Mouse (Mus musculus) MEL (cell line): ENCODE measurements around the gene Fgfr2. TPM values are rescaled to one million over a fixed set of nuclear protein-coding genes. Genes with fewer than 3 reads are reported as not detected.

Source experiments
- DNase-seq: peaks from one replicate; pipeline ENCODE4 v3.0.0; 2011; ENCODE audit warnings: low read depth, low spot score
- H3K27ac ChIP-seq: 2 replicates; pipeline ENCODE4 v1.5.1; 2012; ENCODE audit warnings: low read depth, mild to moderate bottlenecking, control low read depth, low read length, moderate library complexity; ENCODE audit not compliant: control insufficient read depth
- H3K27me3 ChIP-seq, 2 experiments: fragments of 150-350 bp in 1 of 2; sonication (generic) in 1 of 2; 2 replicates each; pipeline ENCODE4 v1.6.1; 2012; ENCODE audit warnings: low read length in 2 of 2, mild to moderate bottlenecking in 2 of 2, improper control_type of control experiment in 1 of 2, moderate library complexity in 1 of 2; ENCODE audit not compliant: insufficient read depth in 2 of 2, control insufficient read depth in 1 of 2
- H3K36me3 ChIP-seq, 2 experiments: 2 replicates each; pipeline ENCODE4 v1.6.1; 2012 to 2014; ENCODE audit warnings: low read length in 2 of 2, improper control_type of control experiment in 1 of 2, inconsistent platforms in 1 of 2, mild to moderate bottlenecking in 1 of 2; ENCODE audit not compliant: insufficient read depth in 2 of 2, control insufficient read depth in 1 of 2
- H3K4me1 ChIP-seq, 2 experiments: fragments of 150-350 bp in 1 of 2; sonication (generic) in 1 of 2; 2 replicates each; pipeline ENCODE4 v1.6.1; 2012; ENCODE audit warnings: low read length in 2 of 2, improper control_type of control experiment in 1 of 2, mild to moderate bottlenecking in 1 of 2; ENCODE audit not compliant: insufficient read depth in 2 of 2, control insufficient read depth in 1 of 2
- H3K4me3 ChIP-seq, 2 experiments: fragments of 150-350 bp in 1 of 2; sonication (generic) in 1 of 2; 2 replicates each; pipeline ENCODE4 v1.5.1; 2012; ENCODE audit warnings: low read depth in 2 of 2, low read length in 2 of 2, mild to moderate bottlenecking in 2 of 2, moderate library complexity in 2 of 2, control low read depth in 1 of 2, improper control_type of control experiment in 1 of 2; ENCODE audit not compliant: control insufficient read depth in 1 of 2, insufficient read depth in 1 of 2
- H3K79me2 ChIP-seq: 2 replicates; pipeline ENCODE4 v1.6.1; 2012; ENCODE audit warnings: mild to moderate bottlenecking, low read length, moderate library complexity; ENCODE audit not compliant: control insufficient read depth, poor library complexity, insufficient read depth
- H3K9ac ChIP-seq: 2 replicates; pipeline ENCODE4 v1.6.1; 2012; ENCODE audit warnings: low read depth, mild to moderate bottlenecking, control low read depth, low read length, moderate library complexity; ENCODE audit not compliant: control insufficient read depth, poor library complexity, severe bottlenecking
- H3K9me3 ChIP-seq: fragments of 150-350 bp; sonication (generic); replicated peaks from 2 replicates; pipeline ENCODE4 v1.6.1; 2012; ENCODE audit warnings: mild to moderate bottlenecking, low read length, improper control_type of control experiment, moderate library complexity; ENCODE audit not compliant: insufficient read depth
- BHLHE40 ChIP-seq: IDR thresholded peaks from 2 replicates; pipeline ENCODE4 v1.6.1; 2012; ENCODE audit warnings: low read depth, mild to moderate bottlenecking, inconsistent platforms, low read length, improper control_type of control experiment, borderline replicate concordance
- CHD1 ChIP-seq: IDR thresholded peaks from 2 replicates; pipeline ENCODE4 v1.6.1; 2012; ENCODE audit warnings: low read depth, mild to moderate bottlenecking, inconsistent platforms, low read length, improper control_type of control experiment
- CHD2 ChIP-seq: IDR thresholded peaks from 2 replicates; pipeline ENCODE4 v1.6.1; 2011; ENCODE audit warnings: low read length, improper control_type of control experiment
- ELF1 ChIP-seq: IDR thresholded peaks from 2 replicates; pipeline ENCODE4 v1.6.1; 2014; ENCODE audit warnings: low read depth, mild to moderate bottlenecking, inconsistent platforms, low read length, improper control_type of control experiment, moderate library complexity
- GABPA ChIP-seq: IDR thresholded peaks from 2 replicates; pipeline ENCODE4 v1.6.1; 2012; ENCODE audit warnings: low read depth, mild to moderate bottlenecking, inconsistent platforms, low read length, improper control_type of control experiment, moderate library complexity
- HCFC1 ChIP-seq: IDR thresholded peaks from 2 replicates; pipeline ENCODE4 v1.6.1; 2012; ENCODE audit warnings: low read depth, mild to moderate bottlenecking, inconsistent platforms, low read length, improper control_type of control experiment, moderate library complexity
- JUND ChIP-seq: IDR thresholded peaks from 2 replicates; pipeline ENCODE4 v1.6.1; 2011; ENCODE audit warnings: low read depth, mild to moderate bottlenecking, improper control_type of control experiment, low read length
- KAT2A ChIP-seq: conservative IDR thresholded peaks from 2 replicates; pipeline ENCODE4 v1.6.1; 2012; ENCODE audit warnings: low read depth, low read length, improper control_type of control experiment, inconsistent platforms
- MAFK ChIP-seq: IDR thresholded peaks from 2 replicates; pipeline ENCODE4 v1.6.1; 2011; ENCODE audit warnings: low read depth, mild to moderate bottlenecking, low read length, improper control_type of control experiment, borderline replicate concordance
- MAZ ChIP-seq: IDR thresholded peaks from 2 replicates; pipeline ENCODE4 v1.6.1; 2012; ENCODE audit warnings: low read depth, mild to moderate bottlenecking, inconsistent platforms, low read length, improper control_type of control experiment
- MEF2A ChIP-seq: IDR thresholded peaks from 2 replicates; pipeline ENCODE4 v1.6.1; 2014; ENCODE audit warnings: low read depth, mild to moderate bottlenecking, inconsistent platforms, low read length, improper control_type of control experiment; ENCODE audit not compliant: poor library complexity, insufficient replicate concordance, severe bottlenecking; ENCODE audit errors: extremely low read depth
- MXI1 ChIP-seq: IDR thresholded peaks from 2 replicates; pipeline ENCODE4 v1.6.1; 2011; ENCODE audit warnings: mild to moderate bottlenecking, low read depth, low read length, improper control_type of control experiment
- MYB ChIP-seq: IDR thresholded peaks from 2 replicates; pipeline ENCODE4 v1.6.1; 2011; ENCODE audit warnings: mild to moderate bottlenecking, low read depth, low read length, improper control_type of control experiment
- NELFE ChIP-seq: IDR thresholded peaks from 2 replicates; pipeline ENCODE4 v1.6.1; 2011; ENCODE audit warnings: low read depth, low read length, improper control_type of control experiment
- NRF1 ChIP-seq: IDR thresholded peaks from 2 replicates; pipeline ENCODE4 v1.6.1; 2014; ENCODE audit warnings: low read depth, mild to moderate bottlenecking, inconsistent platforms, low read length, improper control_type of control experiment, moderate library complexity; ENCODE audit not compliant: poor library complexity, insufficient read depth, severe bottlenecking
- POLR2A ChIP-seq, 2 experiments: IDR thresholded peaks; 2 replicates each; pipeline ENCODE4 v1.6.1; 2011 to 2012; ENCODE audit warnings: low read length in 2 of 2, mild to moderate bottlenecking in 2 of 2, control low read depth in 1 of 2, improper control_type of control experiment in 1 of 2, low read depth in 1 of 2, moderate library complexity in 1 of 2; ENCODE audit not compliant: control insufficient read depth in 1 of 2, insufficient read depth in 1 of 2, poor library complexity in 1 of 2
- POLR2AphosphoS2 ChIP-seq: IDR thresholded peaks from 2 replicates; pipeline ENCODE4 v1.6.1; 2011; ENCODE audit warnings: low read length, improper control_type of control experiment
- POLR2AphosphoS5 ChIP-seq: IDR thresholded peaks from 2 replicates; pipeline ENCODE4 v1.6.1; 2012; ENCODE audit warnings: low read depth, borderline replicate concordance, mild to moderate bottlenecking, inconsistent platforms, low read length, moderate library complexity, mixed read lengths
- RAD21 ChIP-seq: IDR thresholded peaks from 2 replicates; pipeline ENCODE4 v1.6.1; 2011; ENCODE audit warnings: mild to moderate bottlenecking, low read depth, low read length, improper control_type of control experiment
- SMC3 ChIP-seq: IDR thresholded peaks from 2 replicates; pipeline ENCODE4 v1.6.1; 2011; ENCODE audit warnings: low read depth, low read length, improper control_type of control experiment
- TBP ChIP-seq: IDR thresholded peaks from 2 replicates; pipeline ENCODE4 v1.8.0; 2011; ENCODE audit warnings: low read depth, low read length, improper control_type of control experiment
- USF2 ChIP-seq, 2 experiments: IDR thresholded peaks; 2 replicates each; pipeline ENCODE4 v1.6.1; 2011 to 2012; ENCODE audit warnings: improper control_type of control experiment in 2 of 2, low read length in 2 of 2, borderline replicate concordance in 1 of 2, inconsistent platforms in 1 of 2, low read depth in 1 of 2, mild to moderate bottlenecking in 1 of 2; ENCODE audit not compliant: insufficient read depth in 1 of 2
- ZC3H11A ChIP-seq: IDR thresholded peaks from 2 replicates; pipeline ENCODE4 v1.6.1; 2012; ENCODE audit warnings: low read depth, mild to moderate bottlenecking, inconsistent platforms, low read length, improper control_type of control experiment
- ZKSCAN1 ChIP-seq: IDR thresholded peaks from 2 replicates; pipeline ENCODE4 v1.6.1; 2012; ENCODE audit warnings: low read depth, mild to moderate bottlenecking, inconsistent platforms, low read length, improper control_type of control experiment, moderate library complexity
- ZMIZ1 ChIP-seq: IDR thresholded peaks from 2 replicates; pipeline ENCODE4 v1.6.1; 2012; ENCODE audit warnings: low read depth, mild to moderate bottlenecking, inconsistent platforms, low read length, improper control_type of control experiment, moderate library complexity
- ZNF384 ChIP-seq: IDR thresholded peaks from 2 replicates; pipeline ENCODE4 v1.6.1; 2012; ENCODE audit warnings: low read depth, mild to moderate bottlenecking, inconsistent platforms, low read length, improper control_type of control experiment
- polyA plus RNA-seq, 2 experiments: library from polyadenylated mRNA; stranded (reverse) in 1 of 2; unstranded in 1 of 2; fragments of >175 nt in 1 of 2; fragments of >200 nt in 1 of 2; gene quantifications; 2 replicates each; pipeline versions ENCODE4 v1.2.1 to v1.2.4; 2012; ENCODE audit warnings: low replicate concordance in 2 of 2, low read depth in 1 of 2; ENCODE audit not compliant: insufficient read length in 2 of 2, insufficient read depth in 1 of 2, missing spikeins in 1 of 2
- total RNA-seq: library from RNA; depleted of rRNA; stranded (reverse); fragments of 300-350 nt; gene quantifications from 2 replicates; pipeline ENCODE4 v1.2.3, GENCODE M21; 2012

Fgfr2 gene
- total and polyA plus RNA-seq, 3 experiments, result not detected

- Histone ChIP-seq H3K27me3 (no peaks in the 10 kb centered on the region), H3K27ac (no peak overlapping the region), H3K9me3 (no peaks in the 10 kb centered on the region)
These were observed 2187.7 kb downstream of the Fgfr2 start for GRCm38 (mm10) chr7:130935421-130935792.

GRCm38 (mm10) chr7:130934654-130935053 is 2188.5 kb downstream of the Fgfr2 start:
- Histone ChIP-seq H3K4me1 (no peaks in the 10 kb centered on the region), H3K27ac (no peak overlapping the region), H3K9me3 (no peaks in the 10 kb centered on the region), H3K27me3 (no peaks in the 10 kb centered on the region), H3K36me3 (no peaks in the 10 kb centered on the region), H3K79me2 (no peaks in the 10 kb centered on the region), H3K9ac (no peak overlapping the region), H3K4me3 (no peak overlapping the region)
- TF ChIP-seq GABPA (no peak), POLR2A (IDR thresholded peaks at IDR 0.05; ENCODE audit: control insufficient read depth in 1 of 2, insufficient read depth in 1 of 2, low read depth in 1 of 2, low read length in 2 of 2, poor library complexity in 1 of 2) (no peak), MAZ (no peak), BHLHE40 (no peak), RAD21 (no peak), SMC3 (no peak), NELFE (no peak), JUND (no peak), CHD2 (no peak), POLR2AphosphoS5 (no peak), ZNF384 (no peak), ZC3H11A (no peak), POLR2AphosphoS2 (no peak), KAT2A (no peak), TBP (no peak), NRF1 (no peak)
- DNase-seq, result no peak

More at GRCm38 (mm10) chr7:130935421-130935792, 2187.7 kb downstream of the Fgfr2 start:
- Histone ChIP-seq H3K4me3 (no peak overlapping the region), H3K9ac (no peak overlapping the region), H3K79me2 (no peaks in the 10 kb centered on the region), H3K4me1 (no peaks in the 10 kb centered on the region), H3K36me3 (no peaks in the 10 kb centered on the region)
- no peak for DNase-seq
- no peak for TF ChIP-seq MAZ
- TF ChIP-seq ELF1, result no peak
- no peak for TF ChIP-seq MAFK
- no peak for TF ChIP-seq POLR2AphosphoS5
- TF ChIP-seq MEF2A, result no peak
- no peak for TF ChIP-seq USF2 (IDR thresholded peaks at IDR 0.05; ENCODE audit: borderline replicate concordance in 1 of 2, insufficient read depth in 1 of 2, low read depth in 1 of 2, low read length in 2 of 2)
- no peak for TF ChIP-seq MYB
- no peak for TF ChIP-seq CHD1
- TF ChIP-seq ZMIZ1, result no peak
- TF ChIP-seq MXI1, result no peak
- no peak for TF ChIP-seq BHLHE40
- TF ChIP-seq NELFE, result no peak
- TF ChIP-seq KAT2A, result no peak
- no peak for TF ChIP-seq ZKSCAN1
- TF ChIP-seq HCFC1, result no peak
- TF ChIP-seq TBP, result no peak
